Mouse (Mus musculus): ENCODE results near the gene Gm20828. TPM values are rescaled to one million over a fixed set of nuclear protein-coding genes. Genes with fewer than 3 reads are reported as not detected.
"Not testable (repeated sequence)": the region's sequence is repeated elsewhere in the genome, so short reads cannot be mapped to it uniquely, and the experiment has no call there.

Gene Gm20828
- not detected in 2 replicates for polyA plus RNA-seq (2016; fragmentation: Nextera tagmentation; extraction: Ambion mirVana)

DNA sequence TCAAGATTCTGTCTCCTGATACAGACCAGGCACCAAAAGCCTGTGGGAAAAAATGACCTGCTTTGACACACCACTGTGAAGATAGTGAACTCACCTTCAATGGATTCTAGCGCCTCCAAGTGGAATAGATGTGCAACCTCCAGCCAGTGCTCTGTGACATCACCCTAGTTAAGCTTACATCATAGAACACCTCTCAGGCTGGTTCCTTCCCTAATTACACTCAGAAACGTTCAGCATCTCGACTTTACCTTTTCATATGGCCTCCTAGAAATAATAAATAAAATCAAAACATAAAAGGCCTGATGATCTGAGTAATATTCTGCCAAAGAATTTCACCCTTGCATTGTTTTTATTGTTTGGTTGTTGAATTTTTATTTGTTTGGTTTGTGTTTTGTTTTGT, at the start of gene Gm20828:
Gm20828 (minus strand) TSS at position 101 of the 400 bp plus-strand sequence.
- H3K27me3 ChIP-seq (ENCODE audit: low read depth, poor library complexity, severe bottlenecking); DNase-seq (ENCODE audit: low spot score); H3K36me3 ChIP-seq; H3K27ac ChIP-seq (replicated peaks); H3K9me3 ChIP-seq (replicated peaks); H3K4me3 ChIP-seq; H3K4me1 ChIP-seq: not testable (repeated sequence)
- whole genome bisulfite sequencing, result no CpG with 5 or more reads among the region's 3 CpGs
